8 mouse cellular contexts compared by ENCODE assay signal in genomic region chr13:44501777-44502321, GRCm38 (mm10).
DNase-seq lines count a peak whose midpoint lies in the region; ATAC-seq and TF ChIP-seq lines count a peak whose summit lies in the region.

No protein-coding gene starts in this region.

- no peaks in the 10 kb centered on the region for H3K4me1 ChIP-seq in neural tube, embryonic 14.5 days (ENCODE audit: control insufficient read depth, insufficient read depth, low read length)
- H3K4me1 ChIP-seq in limb, embryonic 14.5 days (ENCODE audit: control insufficient read depth, insufficient read depth, low read length), result peaks cover 26% of the 10 kb centered on the region

- DNase-seq in cerebellum, postnatal 14 days, result peak; percentile 59 to 61
- no peak for DNase-seq in cerebellum, adult 9-11 months
- no peak for DNase-seq in neural tube, embryonic 10.5 days (ENCODE audit: extremely low spot score, low spot score)
- DNase-seq in limb, embryonic 14.5 days (ENCODE audit: low spot score), result peak; percentile 68
- no peak for DNase-seq in yolk sac, embryonic 10.5 days (ENCODE audit: low spot score)
- DNase-seq in frontal cortex, adult 2 months (ENCODE audit: extremely low spot score in 1 of 2, low spot score in 1 of 2), result no peak

- H3K27ac ChIP-seq in neural tube, embryonic 14.5 days (ENCODE audit: low read depth, low read length), result no peak overlapping the region
- H3K27ac ChIP-seq in limb, embryonic 14.5 days (replicated peaks; ENCODE audit: low read depth, low read length), result no peak overlapping the region

- no peaks in the 10 kb centered on the region for H3K27me3 ChIP-seq in neural tube, embryonic 14.5 days (ENCODE audit: control insufficient read depth, insufficient read depth, low read length)
- no peaks in the 10 kb centered on the region for H3K27me3 ChIP-seq in limb, embryonic 14.5 days (ENCODE audit: control insufficient read depth, insufficient read depth, low read length)
- H3K27me3 ChIP-seq in myocyte (ENCODE audit: control insufficient read depth, insufficient read depth, insufficient read length), result no peaks in the 10 kb centered on the region

- no peak overlapping the region for H3K4me2 ChIP-seq in neural tube, embryonic 14.5 days (ENCODE audit: low read depth, low read length)
- no peak overlapping the region for H3K4me2 ChIP-seq in limb, embryonic 14.5 days (replicated peaks; ENCODE audit: low read depth, low read length, severe bottlenecking)
- peak overlapping the region; percentile 45 for H3K4me2 ChIP-seq in myocyte (ENCODE audit: low read depth)

- H3K36me3 ChIP-seq in neural tube, embryonic 14.5 days (ENCODE audit: control insufficient read depth, insufficient read depth, low read length), result no peaks in the 10 kb centered on the region
- H3K36me3 ChIP-seq in limb, embryonic 14.5 days (ENCODE audit: control insufficient read depth, insufficient read depth, low read length), result no peaks in the 10 kb centered on the region
- no peaks in the 10 kb centered on the region for H3K36me3 ChIP-seq in myocyte (ENCODE audit: control insufficient read depth, insufficient read depth)

- WGBS in neural tube, embryonic 14.5 days, result 71% methylated on average over 5 of the region's 5 CpGs
- WGBS in limb, embryonic 14.5 days, result 49% methylated on average over 5 of the region's 5 CpGs

- H3ac ChIP-seq in myocyte (ENCODE audit: control insufficient read depth, insufficient read length), result no peak overlapping the region

- no peaks in the 10 kb centered on the region for H3K9me3 ChIP-seq in neural tube, embryonic 14.5 days (ENCODE audit: control insufficient read depth, low read length)
- no peaks in the 10 kb centered on the region for H3K9me3 ChIP-seq in limb, embryonic 14.5 days (ENCODE audit: control insufficient read depth, low read length)

- no peak overlapping the region for H3K9ac ChIP-seq in neural tube, embryonic 14.5 days (replicated peaks; ENCODE audit: low read depth, low read length)
- H3K9ac ChIP-seq in limb, embryonic 14.5 days (ENCODE audit: low read depth, low read length, severe bottlenecking), result no peak overlapping the region

- ATAC-seq in neural tube, embryonic 14.5 days (ENCODE audit: low read depth), result peak; percentile 24; the same call in 1 of the 2 replicates
- ATAC-seq in limb, embryonic 14.5 days (ENCODE audit: low FRiP score, low read depth), result peak; percentile 65

- no peak for TF ChIP-seq POLR2A in limb, embryonic 14.5 days (IDR thresholded peaks at IDR 0.05; ENCODE audit: borderline replicate concordance, extremely low read depth, insufficient read depth, insufficient read length)
- TF ChIP-seq POLR2A in myocyte (IDR thresholded peaks at IDR 0.05; ENCODE audit: insufficient read length, low read depth), result no peak

- no peak overlapping the region for H3K4me3 ChIP-seq in neural tube, embryonic 14.5 days (ENCODE audit: low read depth, low read length)
- H3K4me3 ChIP-seq in limb, embryonic 14.5 days (replicated peaks; ENCODE audit: low read length), result no peak overlapping the region
- no peak overlapping the region for H3K4me3 ChIP-seq in myocyte

- H3K79me2 ChIP-seq in myocyte (ENCODE audit: control insufficient read depth, insufficient read depth), result no peaks in the 10 kb centered on the region

TF ChIP-seq in myocyte, 11 proteins besides CTCF, POLR2A, EP300 and RAD21:
- TF ChIP-seq MYOD1 (IDR thresholded peaks at IDR 0.05; ENCODE audit: control insufficient read depth in 1 of 3, insufficient read length in 2 of 3, low read depth in 2 of 3) (peak in 2 of 3 experiments; percentile 93), MYOG (IDR thresholded peaks at IDR 0.05; ENCODE audit: control insufficient read depth in 1 of 3, insufficient read depth in 1 of 3, insufficient read length in 2 of 3, low read depth in 2 of 3) (peak in 2 of 3 experiments; percentile 86 to 88), TCF3 (IDR thresholded peaks at IDR 0.05; ENCODE audit: insufficient read length, low read depth) (no peak), E2F4 (IDR thresholded peaks at IDR 0.05; ENCODE audit: insufficient read depth) (no peak)

Comparison
In these comparisons a context has a peak if more than half of its experiments do, and no peak if none do; other contexts are left out.
1. DNase-seq: peak in cerebellum, postnatal 14 days (2 of 2) and limb, embryonic 14.5 days (single experiment); none in cerebellum, adult 9-11 months (single experiment), neural tube, embryonic 10.5 days (single experiment), yolk sac, embryonic 10.5 days (single experiment) and frontal cortex, adult 2 months (0 of 2).